Mouse (Mus musculus): ENCODE data around the gene Dclre1a. TPM values are rescaled to one million over a fixed set of nuclear protein-coding genes. Genes with fewer than 3 reads are reported as not detected.

The Dclre1a gene
- 12.2 and 14.7 TPM in 2 replicates for polyA plus RNA-seq (2012; rRNA removed)
- polyA plus RNA-seq (2014; fragmentation: Nextera tagmentation; extraction: Ambion mirVana): 19.7 and 22.6 TPM in 2 replicates

DNA sequence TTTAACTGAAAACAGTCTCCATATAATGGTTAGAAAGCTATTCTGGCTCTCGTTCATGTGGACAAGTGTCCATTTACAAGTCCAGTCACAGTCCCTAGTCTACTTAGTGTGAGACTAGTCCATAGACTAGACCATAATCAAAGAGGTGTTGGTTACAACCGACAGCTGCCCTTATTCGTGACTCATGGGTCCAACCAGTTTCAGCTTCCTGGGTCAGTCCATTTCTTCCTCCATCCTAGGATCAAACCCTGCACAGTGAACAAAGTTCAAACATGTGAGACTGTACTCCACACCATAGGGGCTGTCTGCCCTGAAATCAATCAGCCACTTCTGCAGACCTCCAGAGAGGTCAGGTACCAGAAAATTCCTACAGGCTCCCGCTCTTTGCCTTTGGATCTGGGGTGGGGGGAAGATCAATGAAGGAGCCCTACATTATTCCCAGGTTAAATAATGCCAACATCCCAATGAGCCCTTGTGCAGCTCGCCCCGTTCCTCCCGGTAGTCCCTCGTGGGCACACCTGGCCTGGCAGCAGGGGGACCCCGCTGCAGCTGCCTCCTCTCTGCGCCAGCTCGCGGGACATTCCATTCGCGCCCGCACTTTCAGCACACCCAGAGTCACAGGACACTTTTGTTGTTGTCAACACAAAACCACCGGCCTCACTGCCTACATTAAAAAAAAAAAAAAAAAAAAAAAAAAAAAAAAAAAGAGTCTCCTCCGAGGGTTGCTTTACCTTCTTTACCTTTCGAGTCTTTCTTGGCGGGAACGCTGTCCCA is at the start of gene Dclre1a:
Gene Dclre1a, minus strand, starts transcription at position 767 of the 774 bp plus-strand sequence.
- Histone ChIP-seq H3K9me3 (ENCODE audit: control insufficient read depth, low read length) (no peaks in the 10 kb centered on the region), H3K4me2 (replicated peaks; ENCODE audit: low read depth, low read length, severe bottlenecking) (peak within 1 kb of the TSS; percentile 79), H3K36me3 (ENCODE audit: control insufficient read depth, insufficient read depth, low read length) (peaks cover 25% of the 10 kb centered on the region), H3K27me3 (ENCODE audit: control insufficient read depth, insufficient read depth, low read length) (no peaks in the 10 kb centered on the region), H3K4me3 (replicated peaks; ENCODE audit: low read length) (peak within 1 kb of the TSS; percentile 87), H3K4me1 (ENCODE audit: control insufficient read depth, insufficient read depth, low read length) (peaks cover 8% of the 10 kb centered on the region; the same call in 1 of the 2 replicates), H3K9ac (ENCODE audit: low read depth, low read length, severe bottlenecking) (peak within 1 kb of the TSS; percentile 98), H3K27ac (replicated peaks; ENCODE audit: low read depth, low read length) (peak within 1 kb of the TSS; percentile 98)
- ATAC-seq (ENCODE audit: low FRiP score, low read depth): peak; percentile 63; the same call in 1 of the 2 replicates
- no peak for TF ChIP-seq POLR2A (IDR thresholded peaks at IDR 0.05; ENCODE audit: borderline replicate concordance, extremely low read depth, insufficient read depth, insufficient read length)
- 6% methylated on average over 20 of the region's 20 CpGs for WGBS
- DNase-seq (ENCODE audit: low spot score): no peak

DNA sequence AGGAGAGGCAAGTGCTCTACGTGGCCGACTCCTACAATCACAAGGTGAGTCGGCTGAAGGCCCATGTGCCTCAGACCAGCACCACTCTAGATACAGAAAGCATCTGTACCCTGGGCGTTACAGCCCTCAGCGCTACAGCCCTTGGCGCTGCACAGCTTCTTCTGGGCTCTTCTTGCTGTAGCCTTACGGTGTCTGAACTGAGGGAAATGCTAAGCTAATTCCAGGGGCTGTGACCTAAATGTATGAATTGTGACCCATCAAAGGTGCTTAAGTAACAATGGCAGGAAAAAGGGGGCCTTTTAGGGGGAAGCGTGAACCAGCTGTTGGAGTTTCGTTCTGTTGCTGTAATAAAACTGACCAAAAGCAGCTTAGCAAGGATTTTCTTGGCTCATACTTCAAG is 44.5 kb upstream of the Dclre1a start:
- Histone ChIP-seq H3K4me3 (replicated peaks; ENCODE audit: low read length) (no peak overlapping the region), H3K27me3 (ENCODE audit: control insufficient read depth, insufficient read depth, low read length) (no peaks in the 10 kb centered on the region), H3K27ac (replicated peaks; ENCODE audit: low read depth, low read length) (no peak overlapping the region), H3K4me1 (ENCODE audit: control insufficient read depth, insufficient read depth, low read length) (no peaks in the 10 kb centered on the region), H3K9ac (ENCODE audit: low read depth, low read length, severe bottlenecking) (no peak overlapping the region), H3K36me3 (ENCODE audit: control insufficient read depth, insufficient read depth, low read length) (peaks cover 75% of the 10 kb centered on the region), H3K4me2 (replicated peaks; ENCODE audit: low read depth, low read length, severe bottlenecking) (no peak overlapping the region), H3K9me3 (ENCODE audit: control insufficient read depth, low read length) (no peaks in the 10 kb centered on the region)
- no peak for DNase-seq (ENCODE audit: low spot score)
- WGBS: 79% methylated on average over 9 of the region's 9 CpGs
- TF ChIP-seq POLR2A (IDR thresholded peaks at IDR 0.05; ENCODE audit: borderline replicate concordance, extremely low read depth, insufficient read depth, insufficient read length): no peak
- ATAC-seq (ENCODE audit: low FRiP score, low read depth): no peak

DNA sequence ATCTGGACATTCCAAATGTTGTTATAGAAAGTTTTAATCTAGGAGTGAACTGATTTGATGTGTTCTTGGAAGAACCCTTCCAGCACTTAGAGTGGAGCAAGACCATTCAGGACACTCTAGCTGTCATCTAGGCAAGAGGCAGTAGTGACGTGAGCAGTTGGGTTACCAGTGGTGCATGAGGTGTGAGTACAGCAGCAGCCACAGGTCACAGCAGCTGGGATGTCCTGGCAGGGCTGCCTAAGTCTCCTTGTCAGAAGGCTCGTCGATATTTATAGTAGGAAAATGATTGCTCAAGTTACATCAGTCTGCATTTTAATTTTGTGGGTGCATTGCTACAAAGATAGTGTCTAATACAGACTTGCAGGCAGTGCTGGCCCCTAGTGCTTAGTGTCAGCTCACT is 42.2 kb upstream of the Dclre1a start:
- no peak for TF ChIP-seq POLR2A (IDR thresholded peaks at IDR 0.05; ENCODE audit: borderline replicate concordance, extremely low read depth, insufficient read depth, insufficient read length)
- Histone ChIP-seq H3K27ac (replicated peaks; ENCODE audit: low read depth, low read length) (no peak overlapping the region), H3K4me3 (replicated peaks; ENCODE audit: low read length) (no peak overlapping the region), H3K4me2 (replicated peaks; ENCODE audit: low read depth, low read length, severe bottlenecking) (no peak overlapping the region), H3K9me3 (ENCODE audit: control insufficient read depth, low read length) (no peaks in the 10 kb centered on the region), H3K27me3 (ENCODE audit: control insufficient read depth, insufficient read depth, low read length) (no peaks in the 10 kb centered on the region), H3K4me1 (ENCODE audit: control insufficient read depth, insufficient read depth, low read length) (no peaks in the 10 kb centered on the region), H3K36me3 (ENCODE audit: control insufficient read depth, insufficient read depth, low read length) (peaks cover 75% of the 10 kb centered on the region), H3K9ac (ENCODE audit: low read depth, low read length, severe bottlenecking) (no peak overlapping the region)
- ATAC-seq (ENCODE audit: low FRiP score, low read depth): no peak
- DNase-seq (ENCODE audit: low spot score): no peak
- WGBS: 75% methylated on average over 3 of the region's 3 CpGs

DNA sequence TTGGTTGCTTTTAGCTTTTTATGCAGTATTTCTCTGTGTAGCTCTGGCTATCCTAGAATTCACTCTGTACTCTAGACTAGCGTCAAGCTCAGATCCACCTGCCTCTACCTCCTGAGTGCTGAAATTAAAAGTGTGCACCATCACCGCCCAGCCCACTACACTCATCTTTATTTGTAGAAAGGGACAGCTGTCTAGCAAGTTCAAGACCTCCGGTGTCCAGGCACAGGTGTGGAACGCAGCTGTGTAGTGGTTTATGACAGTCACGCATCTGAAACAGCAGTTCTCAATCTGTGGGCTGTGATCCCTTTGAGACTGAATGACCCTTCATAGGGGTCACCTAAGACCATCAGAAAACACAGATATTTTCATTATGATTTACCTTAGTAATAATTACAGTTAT is 41.4 kb upstream of the Dclre1a start:
- Histone ChIP-seq H3K4me1 (ENCODE audit: control insufficient read depth, insufficient read depth, low read length) (no peaks in the 10 kb centered on the region), H3K4me3 (replicated peaks; ENCODE audit: low read length) (no peak overlapping the region), H3K27me3 (ENCODE audit: control insufficient read depth, insufficient read depth, low read length) (no peaks in the 10 kb centered on the region), H3K9ac (ENCODE audit: low read depth, low read length, severe bottlenecking) (no peak overlapping the region), H3K9me3 (ENCODE audit: control insufficient read depth, low read length) (no peaks in the 10 kb centered on the region), H3K36me3 (ENCODE audit: control insufficient read depth, insufficient read depth, low read length) (peaks cover 67% of the 10 kb centered on the region), H3K4me2 (replicated peaks; ENCODE audit: low read depth, low read length, severe bottlenecking) (no peak overlapping the region), H3K27ac (replicated peaks; ENCODE audit: low read depth, low read length) (no peak overlapping the region)
- WGBS: 91% methylated on average over 5 of the region's 5 CpGs
- DNase-seq (ENCODE audit: low spot score) (no peak), ATAC-seq (ENCODE audit: low FRiP score, low read depth) (no peak)
- TF ChIP-seq POLR2A (IDR thresholded peaks at IDR 0.05; ENCODE audit: borderline replicate concordance, extremely low read depth, insufficient read depth, insufficient read length): no peak

DNA sequence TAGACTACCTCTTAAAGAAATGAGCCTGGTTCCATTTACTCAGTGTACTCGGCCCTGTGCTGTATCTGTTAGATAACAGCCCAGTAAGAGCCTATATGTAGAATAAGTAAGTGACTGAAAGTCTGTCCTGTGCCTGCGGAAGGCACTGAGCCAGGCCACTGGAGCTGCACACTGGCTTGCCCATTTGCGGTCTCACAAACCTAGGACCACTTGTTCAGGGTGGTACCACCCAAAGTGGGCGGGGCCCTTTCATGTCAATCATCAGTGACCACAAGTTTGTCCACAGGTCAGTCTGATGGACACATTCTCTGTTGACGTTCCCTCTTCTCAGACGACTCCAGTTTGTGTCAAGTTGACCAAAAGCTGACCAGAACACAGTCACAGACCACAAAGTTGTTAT is 41.0 kb upstream of the Dclre1a start:
- 91% methylated on average over 6 of the region's 6 CpGs for WGBS
- no peaks in the 10 kb centered on the region for H3K9me3 ChIP-seq (ENCODE audit: control insufficient read depth, low read length)
- H3K4me2 ChIP-seq (replicated peaks; ENCODE audit: low read depth, low read length, severe bottlenecking): no peak overlapping the region
- H3K27me3 ChIP-seq (ENCODE audit: control insufficient read depth, insufficient read depth, low read length): no peaks in the 10 kb centered on the region
- peaks cover 64% of the 10 kb centered on the region for H3K36me3 ChIP-seq (ENCODE audit: control insufficient read depth, insufficient read depth, low read length)
- no peak for TF ChIP-seq POLR2A (IDR thresholded peaks at IDR 0.05; ENCODE audit: borderline replicate concordance, extremely low read depth, insufficient read depth, insufficient read length)
- H3K9ac ChIP-seq (ENCODE audit: low read depth, low read length, severe bottlenecking): no peak overlapping the region
- DNase-seq (ENCODE audit: low spot score) (no peak), ATAC-seq (ENCODE audit: low FRiP score, low read depth) (no peak)
- no peak overlapping the region for H3K4me3 ChIP-seq (replicated peaks; ENCODE audit: low read length)
- H3K27ac ChIP-seq (replicated peaks; ENCODE audit: low read depth, low read length): no peak overlapping the region
- H3K4me1 ChIP-seq (ENCODE audit: control insufficient read depth, insufficient read depth, low read length): no peaks in the 10 kb centered on the region

Data from limb, embryonic 14.5 days (tissue).